Mouse (Mus musculus): ENCODE measurements around the gene Arhgap6. TPM values are rescaled to one million over a fixed set of nuclear protein-coding genes. Genes with fewer than 3 reads are reported as not detected.

The Arhgap6 gene
- polyA plus RNA-seq, 1 experiment from 2014 or later: 2.0 TPM

DNA sequence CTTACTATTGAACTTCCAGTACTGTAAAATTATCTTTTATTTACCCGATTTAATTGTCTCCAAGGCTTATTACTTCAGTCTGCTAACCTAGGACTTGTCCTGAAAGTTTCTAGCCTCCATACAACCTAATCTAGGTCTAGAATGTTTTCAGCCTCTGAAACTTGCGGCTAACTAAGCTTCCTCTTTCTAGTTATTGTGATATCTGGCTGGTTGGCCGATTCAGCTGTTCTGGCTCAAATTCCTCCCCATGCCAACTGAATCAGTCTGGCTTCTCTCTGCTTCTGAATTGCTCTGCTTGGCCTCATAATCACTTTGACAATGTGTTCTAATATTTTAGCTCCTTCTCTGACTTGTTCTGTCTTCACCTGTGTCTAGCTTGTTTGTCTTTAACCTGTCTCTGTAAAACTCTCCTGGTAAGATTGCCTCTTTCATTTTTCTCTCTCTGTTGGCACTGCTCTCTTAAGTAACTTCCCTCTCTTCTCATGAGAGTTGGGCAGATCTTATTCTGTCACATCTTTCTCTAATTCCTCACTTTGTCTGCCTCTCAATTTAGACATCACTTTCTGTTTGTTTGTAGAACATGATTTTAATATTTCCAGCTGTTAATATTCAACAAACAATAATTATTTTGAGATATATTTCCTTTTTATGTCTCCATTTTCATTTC lies 531.2 kb downstream of the Arhgap6 start:
- Histone ChIP-seq H3K4me3 (ENCODE audit: low read depth, low read length) (no peak overlapping the region), H3K27me3 (ENCODE audit: control insufficient read depth, insufficient read depth, low read depth, low read length) (no peaks in the 10 kb centered on the region), H3K4me1 (ENCODE audit: control insufficient read depth, low read depth, low read length) (no peaks in the 10 kb centered on the region; the same call in 1 of the 2 replicates), H3K4me2 (ENCODE audit: low read depth, low read length) (no peak overlapping the region), H3K36me3 (ENCODE audit: control insufficient read depth, insufficient read depth) (no peaks in the 10 kb centered on the region), H3K27ac (ENCODE audit: low read length) (no peak overlapping the region), H3K9me3 (replicated peaks; ENCODE audit: control insufficient read depth, low read length) (no peaks in the 10 kb centered on the region), H3K9ac (ENCODE audit: low read depth, low read length) (no peak overlapping the region)
- WGBS (ENCODE audit: insufficient replicate concordance): 41% methylated on average over 3 of the region's 3 CpGs
- ATAC-seq (ENCODE audit: low read depth): no peak

DNA sequence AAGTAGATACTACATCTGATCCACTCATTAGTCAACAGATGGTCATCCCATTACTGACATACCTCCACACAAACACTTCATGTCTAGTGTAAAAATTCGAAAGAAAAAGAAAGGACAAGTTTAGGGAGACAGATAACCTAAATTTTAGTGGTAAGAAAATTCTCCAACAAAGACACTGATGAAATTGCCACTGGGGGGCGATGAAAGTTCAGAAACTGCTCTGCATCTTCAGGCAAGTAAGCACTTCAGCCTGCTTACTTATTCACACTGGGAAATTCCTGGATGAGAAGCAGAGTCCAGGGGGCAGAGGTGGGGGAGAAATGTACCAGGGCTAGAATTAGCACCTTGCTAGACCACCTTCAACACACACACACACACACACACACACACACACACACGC lies 537.4 kb downstream of the Arhgap6 start:
- Histone ChIP-seq H3K9ac (ENCODE audit: low read depth, low read length) (no peak overlapping the region), H3K9me3 (replicated peaks; ENCODE audit: control insufficient read depth, low read length) (no peaks in the 10 kb centered on the region), H3K4me2 (ENCODE audit: low read depth, low read length) (no peak overlapping the region), H3K27me3 (ENCODE audit: control insufficient read depth, insufficient read depth, low read depth, low read length) (no peaks in the 10 kb centered on the region), H3K4me3 (ENCODE audit: low read depth, low read length) (no peak overlapping the region), H3K4me1 (ENCODE audit: control insufficient read depth, low read depth, low read length) (no peaks in the 10 kb centered on the region), H3K36me3 (ENCODE audit: control insufficient read depth, insufficient read depth) (no peaks in the 10 kb centered on the region), H3K27ac (ENCODE audit: low read length) (no peak overlapping the region)
- ATAC-seq (ENCODE audit: low read depth): no peak
- WGBS (ENCODE audit: insufficient replicate concordance): 30% methylated on average over 3 of the region's 3 CpGs

DNA sequence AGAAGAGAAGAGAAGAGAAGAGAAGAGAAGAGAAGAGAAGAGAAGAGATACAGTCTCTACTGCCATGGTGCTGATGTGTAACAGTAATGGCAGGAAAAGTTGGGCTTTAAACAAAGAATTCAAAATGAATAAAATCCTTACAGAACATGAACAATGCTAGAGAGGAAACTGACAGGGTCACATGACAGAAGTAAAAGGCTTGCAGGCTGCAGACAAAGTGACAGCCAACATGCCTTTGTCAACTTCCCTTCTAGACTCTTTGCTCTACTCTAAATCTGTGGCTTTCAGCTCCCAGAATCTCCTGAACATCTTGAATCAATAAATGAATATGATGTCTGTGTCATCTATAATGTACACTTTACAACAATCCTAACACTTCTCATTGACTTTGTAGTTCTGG lies 542.7 kb downstream of the Arhgap6 start:
- no peaks in the 10 kb centered on the region for H3K9me3 ChIP-seq (replicated peaks; ENCODE audit: control insufficient read depth, low read length)

DNA sequence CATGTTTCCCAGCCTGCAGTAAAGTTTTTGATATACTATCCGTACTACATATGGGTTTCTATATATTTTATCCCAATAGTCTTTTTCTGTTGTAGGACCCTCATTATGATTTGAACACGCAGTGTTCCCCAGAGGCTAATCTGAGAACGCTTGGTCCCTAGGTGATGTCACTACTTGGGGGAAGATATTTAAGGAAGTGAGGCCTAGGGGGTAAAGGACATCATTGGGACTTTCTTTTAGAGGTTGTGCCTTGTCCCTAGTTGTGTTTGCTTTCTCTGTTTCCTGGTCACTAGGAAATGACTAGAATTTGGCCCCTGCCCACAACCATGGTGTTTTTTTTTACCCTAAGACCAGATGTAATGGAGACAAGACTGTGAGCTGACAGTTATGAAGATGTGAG lies 543.3 kb downstream of the Arhgap6 start:
- H3K36me3 ChIP-seq (ENCODE audit: control insufficient read depth, insufficient read depth): no peaks in the 10 kb centered on the region
- no peak overlapping the region for H3K9ac ChIP-seq (ENCODE audit: low read depth, low read length)
- no peak overlapping the region for H3K27ac ChIP-seq (ENCODE audit: low read length)
- 50% methylated on average over 3 of the region's 3 CpGs for WGBS (ENCODE audit: insufficient replicate concordance)
- no peaks in the 10 kb centered on the region for H3K9me3 ChIP-seq (replicated peaks; ENCODE audit: control insufficient read depth, low read length)
- H3K4me2 ChIP-seq (ENCODE audit: low read depth, low read length): no peak overlapping the region
- no peaks in the 10 kb centered on the region for H3K27me3 ChIP-seq (ENCODE audit: control insufficient read depth, insufficient read depth, low read depth, low read length)
- ATAC-seq (ENCODE audit: low read depth): no peak
- no peaks in the 10 kb centered on the region for H3K4me1 ChIP-seq (ENCODE audit: control insufficient read depth, low read depth, low read length)
- no peak overlapping the region for H3K4me3 ChIP-seq (ENCODE audit: low read depth, low read length)

More for the DNA sequence above, 542.7 kb downstream of the Arhgap6 start:
- Histone ChIP-seq H3K27ac (ENCODE audit: low read length) (no peak overlapping the region), H3K36me3 (ENCODE audit: control insufficient read depth, insufficient read depth) (no peaks in the 10 kb centered on the region), H3K27me3 (ENCODE audit: control insufficient read depth, insufficient read depth, low read depth, low read length) (no peaks in the 10 kb centered on the region), H3K4me2 (ENCODE audit: low read depth, low read length) (no peak overlapping the region), H3K4me1 (ENCODE audit: control insufficient read depth, low read depth, low read length) (no peaks in the 10 kb centered on the region), H3K4me3 (ENCODE audit: low read depth, low read length) (no peak overlapping the region), H3K9ac (ENCODE audit: low read depth, low read length) (no peak overlapping the region)
- no peak for ATAC-seq (ENCODE audit: low read depth)

Other genes starting within 250 kb of the Arhgap6 start
- not detected in 2 replicates for gene Frmpd4, start 217.9 kb upstream of the Arhgap6 start, polyA plus RNA-seq (2015; fragmentation: Nextera tagmentation; extraction: Ambion mirVana)
- 14.6 and 16.0 TPM in 2 replicates for gene Msl3, start 121.2 kb upstream of the Arhgap6 start, polyA plus RNA-seq (2015; fragmentation: Nextera tagmentation; extraction: Ambion mirVana)

Data from liver, embryonic 16.5 days (tissue).